Mouse (Mus musculus) CH12.LX (cell line): Measurements from ENCODE around the gene Pigl.

Experiments
- BHLHE40 ChIP-seq: IDR thresholded peaks from 2 replicates; pipeline ENCODE4 v1.6.1; 2011; ENCODE audit warnings: mild to moderate bottlenecking, low read depth, low read length, improper control_type of control experiment
- EP300 ChIP-seq: IDR thresholded peaks from 2 replicates; pipeline ENCODE4 v1.6.1; 2011; ENCODE audit warnings: low read length, improper control_type of control experiment
- ETS1 ChIP-seq: conservative IDR thresholded peaks from 2 replicates; pipeline ENCODE4 v1.6.1; 2012; ENCODE audit warnings: low read depth, mild to moderate bottlenecking, inconsistent platforms, low read length, improper control_type of control experiment, moderate library complexity
- GABPA ChIP-seq: IDR thresholded peaks from 2 replicates; pipeline ENCODE4 v1.6.1; 2012; ENCODE audit warnings: low read depth, low read length, improper control_type of control experiment, inconsistent platforms; ENCODE audit not compliant: insufficient replicate concordance
- JUND ChIP-seq: conservative IDR thresholded peaks from 2 replicates; pipeline ENCODE4 v1.6.1; 2011; ENCODE audit warnings: low read depth, low read length, improper control_type of control experiment
- POLR2AphosphoS2 ChIP-seq: IDR thresholded peaks from 2 replicates; pipeline ENCODE4 v1.6.1; 2011; ENCODE audit warnings: low read depth, low read length, improper control_type of control experiment
- RAD21 ChIP-seq: IDR thresholded peaks from 2 replicates; pipeline ENCODE4 v1.6.1; 2011; ENCODE audit warnings: low read depth, mild to moderate bottlenecking, low read length, improper control_type of control experiment, moderate library complexity
- TBP ChIP-seq: conservative IDR thresholded peaks from 2 replicates; pipeline ENCODE4 v1.6.1; 2011; ENCODE audit warnings: low read depth, low read length, improper control_type of control experiment
- TCF12 ChIP-seq: IDR thresholded peaks from 2 replicates; pipeline ENCODE4 v1.6.1; 2014; ENCODE audit warnings: low read depth, mild to moderate bottlenecking, inconsistent platforms, low read length, improper control_type of control experiment
- ZC3H11A ChIP-seq: IDR thresholded peaks from 2 replicates; pipeline ENCODE4 v1.6.1; 2012; ENCODE audit warnings: low read depth, mild to moderate bottlenecking, inconsistent platforms, low read length, improper control_type of control experiment
- ZKSCAN1 ChIP-seq: IDR thresholded peaks from 2 replicates; pipeline ENCODE4 v1.6.1; 2012; ENCODE audit warnings: low read depth, inconsistent platforms, low read length, improper control_type of control experiment, borderline replicate concordance

DNA sequence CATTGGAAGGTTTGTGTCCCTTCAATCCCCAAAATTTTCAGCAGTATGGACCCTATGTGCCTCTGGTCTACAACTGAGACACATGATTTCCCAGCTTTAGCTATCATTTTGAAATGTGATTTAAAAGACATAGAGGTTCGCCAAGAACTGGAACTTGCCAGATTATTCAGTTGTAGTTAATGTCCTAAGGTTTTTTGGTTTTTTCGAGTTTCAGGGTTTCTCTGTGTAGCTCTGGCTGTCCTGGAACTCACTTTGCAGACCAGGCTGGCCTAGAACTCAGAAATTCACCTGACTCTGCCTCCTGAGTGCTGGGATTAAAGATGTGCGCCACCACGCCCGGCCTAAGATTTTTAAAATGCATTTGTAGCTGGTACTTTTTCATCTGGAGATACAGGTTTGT, 95.4 kb downstream of the Pigl start:
- no peak for TF ChIP-seq GABPA
- no peak for TF ChIP-seq ZC3H11A
- TF ChIP-seq RAD21, result no peak
- TF ChIP-seq TCF12, result no peak
- TF ChIP-seq TBP, result no peak
- TF ChIP-seq EP300, result no peak
- no peak for TF ChIP-seq BHLHE40
- no peak for TF ChIP-seq ZKSCAN1
- no peak for TF ChIP-seq ETS1
- no peak for TF ChIP-seq JUND
- TF ChIP-seq POLR2AphosphoS2, result no peak
